Mouse (Mus musculus) MEL (cell line): ENCODE measurements around the gene Egf. TPM values are rescaled to one million over a fixed set of nuclear protein-coding genes. Genes with fewer than 3 reads are reported as not detected.

Source experiments
- DNase-seq: peaks from one replicate; pipeline ENCODE4 v3.0.0; 2011; ENCODE audit warnings: low read depth, low spot score
- H3K27ac ChIP-seq: 2 replicates; pipeline ENCODE4 v1.5.1; 2012; ENCODE audit warnings: low read depth, mild to moderate bottlenecking, control low read depth, low read length, moderate library complexity; ENCODE audit not compliant: control insufficient read depth
- H3K27me3 ChIP-seq, 2 experiments: fragments of 150-350 bp in 1 of 2; sonication (generic) in 1 of 2; 2 replicates each; pipeline ENCODE4 v1.6.1; 2012; ENCODE audit warnings: low read length in 2 of 2, mild to moderate bottlenecking in 2 of 2, improper control_type of control experiment in 1 of 2, moderate library complexity in 1 of 2; ENCODE audit not compliant: insufficient read depth in 2 of 2, control insufficient read depth in 1 of 2
- H3K36me3 ChIP-seq, 2 experiments: 2 replicates each; pipeline ENCODE4 v1.6.1; 2012 to 2014; ENCODE audit warnings: low read length in 2 of 2, improper control_type of control experiment in 1 of 2, inconsistent platforms in 1 of 2, mild to moderate bottlenecking in 1 of 2; ENCODE audit not compliant: insufficient read depth in 2 of 2, control insufficient read depth in 1 of 2
- H3K4me1 ChIP-seq, 2 experiments: fragments of 150-350 bp in 1 of 2; sonication (generic) in 1 of 2; 2 replicates each; pipeline ENCODE4 v1.6.1; 2012; ENCODE audit warnings: low read length in 2 of 2, improper control_type of control experiment in 1 of 2, mild to moderate bottlenecking in 1 of 2; ENCODE audit not compliant: insufficient read depth in 2 of 2, control insufficient read depth in 1 of 2
- H3K4me3 ChIP-seq, 2 experiments: fragments of 150-350 bp in 1 of 2; sonication (generic) in 1 of 2; 2 replicates each; pipeline ENCODE4 v1.5.1; 2012; ENCODE audit warnings: low read depth in 2 of 2, low read length in 2 of 2, mild to moderate bottlenecking in 2 of 2, moderate library complexity in 2 of 2, control low read depth in 1 of 2, improper control_type of control experiment in 1 of 2; ENCODE audit not compliant: control insufficient read depth in 1 of 2, insufficient read depth in 1 of 2
- H3K79me2 ChIP-seq: 2 replicates; pipeline ENCODE4 v1.6.1; 2012; ENCODE audit warnings: mild to moderate bottlenecking, low read length, moderate library complexity; ENCODE audit not compliant: control insufficient read depth, poor library complexity, insufficient read depth
- H3K9ac ChIP-seq: 2 replicates; pipeline ENCODE4 v1.6.1; 2012; ENCODE audit warnings: low read depth, mild to moderate bottlenecking, control low read depth, low read length, moderate library complexity; ENCODE audit not compliant: control insufficient read depth, poor library complexity, severe bottlenecking
- H3K9me3 ChIP-seq: fragments of 150-350 bp; sonication (generic); replicated peaks from 2 replicates; pipeline ENCODE4 v1.6.1; 2012; ENCODE audit warnings: mild to moderate bottlenecking, low read length, improper control_type of control experiment, moderate library complexity; ENCODE audit not compliant: insufficient read depth
- CHD2 ChIP-seq: IDR thresholded peaks from 2 replicates; pipeline ENCODE4 v1.6.1; 2011; ENCODE audit warnings: low read length, improper control_type of control experiment
- CTCF ChIP-seq, 3 experiments: IDR thresholded peaks in 2 of 3; conservative IDR thresholded peaks in 1 of 3; 2 replicates each; pipeline ENCODE4 v1.5.1; 2011 to 2012; ENCODE audit warnings: low read length in 3 of 3, low read depth in 2 of 3, mild to moderate bottlenecking in 2 of 3, improper control_type of control experiment in 1 of 3, inconsistent platforms in 1 of 3, mixed read lengths in 1 of 3, moderate library complexity in 1 of 3; ENCODE audit not compliant: control insufficient read depth in 1 of 3, insufficient read depth in 1 of 3, poor library complexity in 1 of 3, severe bottlenecking in 1 of 3
- E2F4 ChIP-seq: IDR thresholded peaks from 2 replicates; pipeline ENCODE4 v1.6.1; 2011; ENCODE audit warnings: low read depth, low read length, improper control_type of control experiment, borderline replicate concordance
- ELF1 ChIP-seq: IDR thresholded peaks from 2 replicates; pipeline ENCODE4 v1.6.1; 2014; ENCODE audit warnings: low read depth, mild to moderate bottlenecking, inconsistent platforms, low read length, improper control_type of control experiment, moderate library complexity
- GATA1 ChIP-seq: IDR thresholded peaks from 2 replicates; pipeline ENCODE4 v1.6.1; 2011; ENCODE audit warnings: low read depth, low read length, improper control_type of control experiment
- HCFC1 ChIP-seq: IDR thresholded peaks from 2 replicates; pipeline ENCODE4 v1.6.1; 2012; ENCODE audit warnings: low read depth, mild to moderate bottlenecking, inconsistent platforms, low read length, improper control_type of control experiment, moderate library complexity
- JUND ChIP-seq: IDR thresholded peaks from 2 replicates; pipeline ENCODE4 v1.6.1; 2011; ENCODE audit warnings: low read depth, mild to moderate bottlenecking, improper control_type of control experiment, low read length
- KAT2A ChIP-seq: conservative IDR thresholded peaks from 2 replicates; pipeline ENCODE4 v1.6.1; 2012; ENCODE audit warnings: low read depth, low read length, improper control_type of control experiment, inconsistent platforms
- MAFK ChIP-seq: IDR thresholded peaks from 2 replicates; pipeline ENCODE4 v1.6.1; 2011; ENCODE audit warnings: low read depth, mild to moderate bottlenecking, low read length, improper control_type of control experiment, borderline replicate concordance
- MAX ChIP-seq: IDR thresholded peaks from 2 replicates; pipeline ENCODE4 v1.6.1; 2011; ENCODE audit warnings: low read length, improper control_type of control experiment
- MAZ ChIP-seq: IDR thresholded peaks from 2 replicates; pipeline ENCODE4 v1.6.1; 2012; ENCODE audit warnings: low read depth, mild to moderate bottlenecking, inconsistent platforms, low read length, improper control_type of control experiment
- MEF2A ChIP-seq: IDR thresholded peaks from 2 replicates; pipeline ENCODE4 v1.6.1; 2014; ENCODE audit warnings: low read depth, mild to moderate bottlenecking, inconsistent platforms, low read length, improper control_type of control experiment; ENCODE audit not compliant: poor library complexity, insufficient replicate concordance, severe bottlenecking; ENCODE audit errors: extremely low read depth
- MXI1 ChIP-seq: IDR thresholded peaks from 2 replicates; pipeline ENCODE4 v1.6.1; 2011; ENCODE audit warnings: mild to moderate bottlenecking, low read depth, low read length, improper control_type of control experiment
- POLR2AphosphoS5 ChIP-seq: IDR thresholded peaks from 2 replicates; pipeline ENCODE4 v1.6.1; 2012; ENCODE audit warnings: low read depth, borderline replicate concordance, mild to moderate bottlenecking, inconsistent platforms, low read length, moderate library complexity, mixed read lengths
- RAD21 ChIP-seq: IDR thresholded peaks from 2 replicates; pipeline ENCODE4 v1.6.1; 2011; ENCODE audit warnings: mild to moderate bottlenecking, low read depth, low read length, improper control_type of control experiment
- RCOR1 ChIP-seq: IDR thresholded peaks from 2 replicates; pipeline ENCODE4 v1.6.1; 2012; ENCODE audit warnings: low read depth, mild to moderate bottlenecking, inconsistent platforms, low read length, improper control_type of control experiment
- TCF12 ChIP-seq: IDR thresholded peaks from 2 replicates; pipeline ENCODE4 v1.6.1; 2014; ENCODE audit warnings: low read depth, mild to moderate bottlenecking, inconsistent platforms, low read length, improper control_type of control experiment, moderate library complexity
- UBTF ChIP-seq: IDR thresholded peaks from 2 replicates; pipeline ENCODE4 v1.6.1; 2012; ENCODE audit warnings: low read depth, mild to moderate bottlenecking, inconsistent platforms, low read length, improper control_type of control experiment, moderate library complexity, borderline replicate concordance; ENCODE audit not compliant: insufficient read depth
- USF2 ChIP-seq, 2 experiments: IDR thresholded peaks; 2 replicates each; pipeline ENCODE4 v1.6.1; 2011 to 2012; ENCODE audit warnings: improper control_type of control experiment in 2 of 2, low read length in 2 of 2, borderline replicate concordance in 1 of 2, inconsistent platforms in 1 of 2, low read depth in 1 of 2, mild to moderate bottlenecking in 1 of 2; ENCODE audit not compliant: insufficient read depth in 1 of 2
- ZNF384 ChIP-seq: IDR thresholded peaks from 2 replicates; pipeline ENCODE4 v1.6.1; 2012; ENCODE audit warnings: low read depth, mild to moderate bottlenecking, inconsistent platforms, low read length, improper control_type of control experiment
- polyA plus RNA-seq, 2 experiments: library from polyadenylated mRNA; stranded (reverse) in 1 of 2; unstranded in 1 of 2; fragments of >175 nt in 1 of 2; fragments of >200 nt in 1 of 2; gene quantifications; 2 replicates each; pipeline versions ENCODE4 v1.2.1 to v1.2.4; 2012; ENCODE audit warnings: low replicate concordance in 2 of 2, low read depth in 1 of 2; ENCODE audit not compliant: insufficient read length in 2 of 2, insufficient read depth in 1 of 2, missing spikeins in 1 of 2
- total RNA-seq: library from RNA; depleted of rRNA; stranded (reverse); fragments of 300-350 nt; gene quantifications from 2 replicates; pipeline ENCODE4 v1.2.3, GENCODE M21; 2012

Egf gene
- total and polyA plus RNA-seq, 3 experiments = 1.5 to 3.1 TPM; not detected in 1

DNA sequence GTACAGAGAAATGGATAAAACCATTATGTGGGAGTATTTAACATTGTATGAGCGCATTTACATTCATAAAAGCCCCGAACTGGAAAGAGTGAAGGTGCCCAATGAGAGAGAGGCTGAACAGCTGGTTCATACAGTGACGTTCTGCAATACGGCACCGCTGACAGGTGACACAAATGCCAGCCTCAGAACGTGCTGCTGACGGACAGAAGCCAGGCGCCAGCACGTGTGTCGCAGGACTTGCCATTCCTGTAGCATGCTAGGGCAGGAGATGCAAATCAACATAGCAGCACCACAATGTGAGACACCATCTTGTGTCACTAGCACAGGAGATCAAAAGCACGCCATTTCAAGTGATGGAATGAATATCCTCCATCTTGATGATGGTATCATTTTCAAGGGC, 43.4 kb upstream of the Egf start:
- H3K9me3 ChIP-seq = no peaks in the 10 kb centered on the region
- DNase-seq = no peak
- no peaks in the 10 kb centered on the region for H3K4me1 ChIP-seq
- H3K9ac ChIP-seq = no peak overlapping the region
- no peak overlapping the region for H3K4me3 ChIP-seq
- no peak for TF ChIP-seq KAT2A
- TF ChIP-seq RAD21 = no peak
- TF ChIP-seq CTCF (IDR thresholded peaks at IDR 0.05 in 2 of 3, conservative IDR thresholded peaks at IDR 0.05 in 1 of 3; ENCODE audit: control insufficient read depth in 1 of 3, insufficient read depth in 1 of 3, low read depth in 2 of 3, low read length in 3 of 3, poor library complexity in 1 of 3, severe bottlenecking in 1 of 3) = no peak
- no peak for TF ChIP-seq ZNF384
- no peak for TF ChIP-seq CHD2
- no peak for TF ChIP-seq TCF12
- TF ChIP-seq USF2 (IDR thresholded peaks at IDR 0.05; ENCODE audit: borderline replicate concordance in 1 of 2, insufficient read depth in 1 of 2, low read depth in 1 of 2, low read length in 2 of 2) = no peak
- no peak for TF ChIP-seq GATA1
- no peak for TF ChIP-seq MEF2A
- no peak for TF ChIP-seq POLR2AphosphoS5
- TF ChIP-seq HCFC1 = no peak
- no peak for TF ChIP-seq JUND
- TF ChIP-seq RCOR1 = no peak
- no peak overlapping the region for H3K27ac ChIP-seq
- no peaks in the 10 kb centered on the region for H3K79me2 ChIP-seq
- H3K27me3 ChIP-seq = peaks cover 0 to 2% of the 10 kb centered on the region in 2 experiments; a peak in 1 of 4 replicates
- H3K36me3 ChIP-seq = no peaks in the 10 kb centered on the region

- no peaks in the 10 kb centered on the region for H3K36me3 ChIP-seq
- TF ChIP-seq MEF2A (no peak), MAFK (no peak), MXI1 (no peak)
- no peak for DNase-seq
- no peak overlapping the region for H3K27ac ChIP-seq
- H3K27me3 ChIP-seq = peaks cover 0 to 2% of the 10 kb centered on the region in 2 experiments; a peak in 1 of 4 replicates
- H3K79me2 ChIP-seq = no peaks in the 10 kb centered on the region
- H3K9ac ChIP-seq = no peak overlapping the region
- H3K4me3 ChIP-seq = no peak overlapping the region
- no peaks in the 10 kb centered on the region for H3K4me1 ChIP-seq
- H3K9me3 ChIP-seq = no peaks in the 10 kb centered on the region
Observed at GRCm38 (mm10) chr3:129797341-129797740, 42.2 kb upstream of the Egf start.

GRCm38 (mm10) chr3:129793801-129794200, 38.7 kb upstream of the Egf start:
- TF ChIP-seq MAX = no peak
- no peak for TF ChIP-seq ZNF384
- TF ChIP-seq GATA1 = no peak
- TF ChIP-seq MAZ = no peak
- TF ChIP-seq ELF1 = no peak
- no peak for TF ChIP-seq KAT2A
- no peak for TF ChIP-seq UBTF
- no peak for TF ChIP-seq HCFC1
- no peak for TF ChIP-seq E2F4
- Histone ChIP-seq H3K4me3 (no peak overlapping the region), H3K9me3 (no peaks in the 10 kb centered on the region), H3K36me3 (no peaks in the 10 kb centered on the region), H3K27ac (no peak overlapping the region), H3K79me2 (no peaks in the 10 kb centered on the region), H3K9ac (no peak overlapping the region), H3K4me1 (no peaks in the 10 kb centered on the region), H3K27me3 (peaks cover 0 to 2% of the 10 kb centered on the region in 2 experiments; a peak in 1 of 4 replicates)
- DNase-seq = no peak
